Mouse (Mus musculus) adrenal gland, postnatal 0 days (tissue): ENCODE results near the gene Pfdn6. TPM values are rescaled to one million over a fixed set of nuclear protein-coding genes. Genes with fewer than 3 reads are reported as not detected.

Experiments used
- polyA plus RNA-seq: library from polyadenylated mRNA; unstranded; fragments of >200 nt; fragmentation: Nextera tagmentation; extraction: Ambion mirVana; gene quantifications from 2 replicates; pipeline ENCODE4 v1.2.1, GENCODE M21; 2015

Pfdn6 gene
- 108 and 142 TPM in 2 replicates for polyA plus RNA-seq

GRCm38 (mm10) chr17:33940206-33940805 is at the start of gene Pfdn6, which contains the start of gene Wdr46:
Gene Pfdn6 (minus strand): TSS chr17:33940343.
Gene Wdr46 (plus strand): TSS chr17:33940660.

GRCm38 (mm10) chr17:33955555-33956214 is 15.5 kb upstream of the Pfdn6 start, which contains the start of the genes Vps52 and Rps18:
Gene Vps52 (plus strand): TSS chr17:33955812.
Gene Rps18 (minus strand): TSS chr17:33956001.

DNA sequence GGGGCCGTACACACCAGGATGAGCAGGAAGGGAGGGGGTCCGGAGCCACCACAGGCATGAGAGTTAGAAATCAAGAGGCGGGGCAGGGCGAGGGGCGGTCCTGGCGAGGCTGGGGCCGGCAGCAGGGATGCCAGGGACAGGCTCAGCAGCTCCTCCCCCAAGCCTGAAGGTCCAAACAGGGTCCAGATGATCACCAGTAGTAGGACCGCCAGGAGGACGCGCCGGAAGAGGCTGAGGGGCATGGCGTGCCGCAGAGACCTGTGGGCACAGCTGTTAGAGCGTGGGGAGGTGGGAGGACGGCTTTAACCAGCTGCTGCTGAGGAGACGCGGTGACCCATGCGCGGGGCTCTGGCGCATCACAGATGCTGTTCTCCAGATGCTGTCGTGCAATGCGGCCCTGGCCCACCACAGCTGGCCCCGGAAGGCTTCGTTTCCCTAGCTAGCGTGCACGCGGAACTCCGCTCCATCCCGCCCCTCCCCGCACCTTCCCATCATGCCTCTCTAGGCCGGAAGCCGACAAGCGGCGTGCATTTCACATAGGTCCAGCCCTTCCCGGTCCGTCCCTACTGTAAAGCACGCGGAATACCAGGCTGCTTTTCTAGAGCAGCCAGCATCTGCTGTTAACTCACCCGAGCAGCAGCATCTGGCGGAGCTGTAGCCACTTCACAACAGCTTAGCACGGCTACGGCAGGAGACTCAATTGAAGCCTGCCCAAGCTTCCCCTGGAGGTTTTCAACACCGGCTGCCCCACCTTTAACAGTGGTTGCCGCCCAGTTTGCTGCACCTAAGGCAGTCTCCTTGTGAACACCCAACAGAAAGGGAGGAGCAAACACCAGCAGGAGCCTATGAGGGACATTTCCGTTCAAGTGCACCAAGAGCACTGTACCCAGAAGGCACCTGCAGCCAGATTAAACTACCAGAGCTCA is 11.1 kb upstream of the Pfdn6 start, which contains the start of gene B3galt4:
B3galt4 (minus strand) TSS at position 468 of the 926 bp plus-strand sequence.

DNA sequence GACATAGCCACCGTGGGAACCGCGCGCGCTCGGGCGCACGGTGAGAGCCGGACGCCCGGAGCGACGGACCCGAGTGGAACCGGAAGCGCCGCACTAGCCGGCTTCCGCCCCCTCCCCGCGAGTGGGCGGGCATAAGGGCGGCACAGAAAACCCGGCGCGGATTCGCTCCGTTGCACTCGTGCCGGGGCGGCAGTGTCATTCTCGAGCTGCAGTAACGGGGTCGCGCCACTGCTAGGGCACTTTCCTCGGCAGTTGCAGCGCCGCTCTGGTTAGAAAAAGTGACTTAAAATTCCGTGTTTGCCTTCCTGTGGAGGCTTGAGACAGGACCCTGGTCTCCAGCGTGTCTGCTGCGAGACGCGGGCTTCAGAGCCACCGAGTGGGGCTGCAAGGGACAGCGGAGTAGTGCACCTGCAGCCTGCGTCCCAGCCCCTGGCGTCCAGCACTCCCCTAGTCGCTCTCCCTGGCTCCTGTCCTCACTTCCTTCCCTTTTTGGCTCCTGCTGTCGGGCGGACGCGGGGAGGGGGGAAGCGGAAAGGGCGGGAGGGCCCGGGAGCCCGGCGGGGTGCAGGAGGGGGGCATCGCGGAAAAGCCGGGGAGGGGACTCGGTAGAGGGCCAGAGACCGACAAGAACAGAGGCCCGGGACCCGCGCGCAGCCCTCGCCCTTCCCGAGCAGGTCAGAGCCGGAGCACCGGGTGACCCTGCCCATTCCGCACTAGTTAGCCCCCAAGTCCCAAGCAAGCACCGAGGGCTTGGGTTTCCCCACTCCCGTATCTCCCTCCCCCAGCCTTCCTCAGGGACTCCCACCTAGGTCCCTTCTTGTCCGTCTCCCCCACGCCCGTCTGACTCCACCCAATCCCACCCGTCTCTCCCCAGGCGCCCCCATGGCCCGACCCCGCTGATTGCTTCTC is 10.5 kb downstream of the Pfdn6 start, which contains the start of gene Rgl2:
Rgl2 (plus strand) TSS at position 173 of the 909 bp plus-strand sequence.

GRCm38 (mm10) chr17:33915671-33916250 is 24.4 kb downstream of the Pfdn6 start, which contains the start of the genes Tapbp and Zbtb22:
Gene Tapbp (plus strand): TSS chr17:33915899.
Gene Zbtb22 (plus strand): TSS chr17:33915904.

GRCm38 (mm10) chr17:33909077-33909868 is 30.9 kb downstream of the Pfdn6 start, which contains the start of gene Daxx:
Gene Daxx (plus strand): TSS chr17:33909414.

DNA sequence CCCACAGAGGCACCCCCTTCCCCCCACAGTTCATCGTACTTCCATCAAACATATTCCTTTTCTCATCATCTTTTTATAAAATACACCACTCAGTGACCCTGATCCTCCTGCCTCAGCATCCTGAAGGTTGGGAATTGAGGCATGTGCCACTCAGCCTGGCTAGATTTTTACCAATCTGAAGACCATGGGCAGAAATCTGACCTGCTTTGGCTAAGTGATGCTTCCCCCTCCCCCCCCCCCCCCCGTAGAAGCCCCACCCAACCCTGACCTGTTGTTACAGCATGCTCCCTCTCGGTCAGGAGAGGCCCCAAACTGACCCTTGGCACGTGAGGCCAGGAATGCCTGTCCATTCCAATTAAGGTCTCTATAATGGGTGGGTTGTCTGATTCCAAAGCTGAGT is 35.3 kb downstream of the Pfdn6 start, which contains the start of gene Platr17:
Platr17 (plus strand) TSS at position 301 of the 400 bp plus-strand sequence.

DNA sequence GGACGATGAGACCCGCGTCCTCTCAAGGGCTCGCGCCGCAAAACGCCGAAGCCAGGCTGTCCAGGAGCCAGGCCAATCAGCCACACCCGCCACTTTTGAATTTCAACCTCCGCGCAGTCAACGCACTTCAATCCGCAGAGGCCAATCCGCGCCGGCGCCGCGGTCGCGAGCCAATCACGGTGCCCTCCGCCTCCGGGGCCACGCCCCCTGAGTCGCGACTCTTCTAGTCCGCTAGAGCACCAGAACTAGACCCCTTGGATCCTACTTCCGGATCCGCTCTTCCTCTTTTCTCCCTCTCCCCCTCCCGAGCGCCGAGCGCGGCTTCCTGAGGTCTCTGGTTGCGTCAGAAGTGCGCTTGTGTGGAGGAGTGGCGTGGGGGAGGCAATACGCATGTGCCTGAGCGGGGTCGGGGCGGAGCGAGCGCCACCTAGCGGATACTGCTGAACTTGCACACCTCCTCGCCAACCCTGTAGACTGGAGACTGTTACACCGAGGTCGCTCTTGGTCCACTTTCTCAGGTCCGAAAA is 49.5 kb downstream of the Pfdn6 start, which contains the start of gene Kifc1:
Kifc1 (minus strand) TSS at position 129 of the 527 bp plus-strand sequence.

Other genes starting within 250 kb of the Pfdn6 start
- gene March2, start 221.7 kb downstream of the Pfdn6 start, polyA plus RNA-seq = 84.2 and 105 TPM in 2 replicates
- gene Rab11b, start 179.8 kb downstream of the Pfdn6 start, polyA plus RNA-seq = 248 and 296 TPM in 2 replicates
- gene Angptl4, start 158.5 kb downstream of the Pfdn6 start, polyA plus RNA-seq = 84.8 and 87.3 TPM in 2 replicates
- gene Kank3, start 129.8 kb downstream of the Pfdn6 start, polyA plus RNA-seq = 50.5 and 107 TPM in 2 replicates
- 1,247 and 1,332 TPM in 2 replicates for gene Rps28, start 115.8 kb downstream of the Pfdn6 start, polyA plus RNA-seq
- gene Ndufa7, start 115.8 kb downstream of the Pfdn6 start, polyA plus RNA-seq = 987 and 1,283 TPM in 2 replicates
- 89.3 and 138 TPM in 2 replicates for gene Cd320, start 97.3 kb downstream of the Pfdn6 start, polyA plus RNA-seq
- not detected in 2 replicates for gene Gm7029, start 66.5 kb downstream of the Pfdn6 start, polyA plus RNA-seq
- gene Kifc1, start 49.7 kb downstream of the Pfdn6 start, polyA plus RNA-seq = 2.3 and 3.1 TPM in 2 replicates
- 0.27 TPM in 1 of 2 replicates, not detected in the other for gene Platr17, start 35.2 kb downstream of the Pfdn6 start, polyA plus RNA-seq
- 23.8 and 32.1 TPM in 2 replicates for gene Daxx, start 30.9 kb downstream of the Pfdn6 start, polyA plus RNA-seq
- 72.5 and 91.8 TPM in 2 replicates for gene Tapbp, start 24.4 kb downstream of the Pfdn6 start, polyA plus RNA-seq
- 14.6 and 16.5 TPM in 2 replicates for gene Zbtb22, start 24.4 kb downstream of the Pfdn6 start, polyA plus RNA-seq
- gene Rgl2, start 10.8 kb downstream of the Pfdn6 start, polyA plus RNA-seq = 20.0 and 32.4 TPM in 2 replicates
- gene Wdr46, start 317 bp upstream of the Pfdn6 start, polyA plus RNA-seq = 17.5 and 21.3 TPM in 2 replicates
- 7.6 and 8.1 TPM in 2 replicates for gene B3galt4, start 11.1 kb upstream of the Pfdn6 start, polyA plus RNA-seq
- 28.4 and 40.1 TPM in 2 replicates for gene Vps52, start 15.5 kb upstream of the Pfdn6 start, polyA plus RNA-seq
- gene Rps18, start 15.7 kb upstream of the Pfdn6 start, polyA plus RNA-seq = 2,003 and 3,084 TPM in 2 replicates
- 146 and 274 TPM in 2 replicates for gene H2-K1, start 60.0 kb upstream of the Pfdn6 start, polyA plus RNA-seq
- gene Ring1, start 84.3 kb upstream of the Pfdn6 start, polyA plus RNA-seq = 22.3 and 29.6 TPM in 2 replicates
- gene H2-Ke6, start 87.7 kb upstream of the Pfdn6 start, polyA plus RNA-seq = 105 and 163 TPM in 2 replicates
- gene Slc39a7, start 91.3 kb upstream of the Pfdn6 start, polyA plus RNA-seq = 99.2 and 160 TPM in 2 replicates
- gene Rxrb, start 91.5 kb upstream of the Pfdn6 start, polyA plus RNA-seq = 33.2 and 38.4 TPM in 2 replicates
- 0.25 and 0.80 TPM in 2 replicates for gene Col11a2, start 99.1 kb upstream of the Pfdn6 start, polyA plus RNA-seq
- 0.25 TPM in 1 of 2 replicates, not detected in the other for gene H2-Oa, start 152.0 kb upstream of the Pfdn6 start, polyA plus RNA-seq
- gene H2-DMa, start 179.2 kb upstream of the Pfdn6 start, polyA plus RNA-seq = 10.2 and 13.7 TPM in 2 replicates
- 69.4 and 71.0 TPM in 2 replicates for gene Brd2, start 182.3 kb upstream of the Pfdn6 start, polyA plus RNA-seq
- gene H2-DMb2, start 203.0 kb upstream of the Pfdn6 start, polyA plus RNA-seq = 0.44 and 0.97 TPM in 2 replicates
- gene H2-DMb1, start 212.7 kb upstream of the Pfdn6 start, polyA plus RNA-seq = 1.9 and 2.3 TPM in 2 replicates
- 8.0 and 13.6 TPM in 2 replicates for gene Tap1, start 247.2 kb upstream of the Pfdn6 start, polyA plus RNA-seq
- gene Psmb9, start 247.4 kb upstream of the Pfdn6 start, polyA plus RNA-seq = 16.0 and 17.9 TPM in 2 replicates